Mouse (Mus musculus) kidney, adult 9 months (tissue): ENCODE measurements around the gene Actn4.
"Not testable (repeated sequence)": the region's sequence is repeated elsewhere in the genome, so short reads cannot be mapped to it uniquely, and the experiment has no call there.

Experiments used
- DNase-seq: peaks from one replicate; pipeline ENCODE4 v3.0.0; 2022

The Actn4 gene

GRCm38 (mm10) chr7:28969672-28970394 lies 7.7 kb upstream of the Actn4 start:
- peak; percentile 69 for DNase-seq

DNA sequence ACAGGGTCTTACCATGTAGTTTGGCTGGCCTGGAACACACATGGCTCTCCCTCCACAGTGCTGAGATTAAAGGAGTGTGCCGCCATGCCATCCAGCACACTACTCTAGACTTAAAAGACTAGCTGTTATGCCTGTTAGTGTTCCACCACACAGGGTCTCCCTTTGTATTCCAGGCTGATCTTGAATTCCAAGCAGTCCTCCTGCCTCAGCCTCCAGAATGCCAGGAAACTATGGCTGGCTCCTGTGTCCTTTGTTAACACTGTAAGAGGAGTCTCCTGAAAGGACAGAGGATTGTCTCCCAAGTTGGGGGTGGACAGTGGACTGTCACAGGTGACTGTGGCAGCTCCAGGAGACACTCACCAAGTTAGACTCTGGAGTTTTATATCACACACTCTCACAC lies 7.1 kb upstream of the Actn4 start:
- DNase-seq: no peak

DNA sequence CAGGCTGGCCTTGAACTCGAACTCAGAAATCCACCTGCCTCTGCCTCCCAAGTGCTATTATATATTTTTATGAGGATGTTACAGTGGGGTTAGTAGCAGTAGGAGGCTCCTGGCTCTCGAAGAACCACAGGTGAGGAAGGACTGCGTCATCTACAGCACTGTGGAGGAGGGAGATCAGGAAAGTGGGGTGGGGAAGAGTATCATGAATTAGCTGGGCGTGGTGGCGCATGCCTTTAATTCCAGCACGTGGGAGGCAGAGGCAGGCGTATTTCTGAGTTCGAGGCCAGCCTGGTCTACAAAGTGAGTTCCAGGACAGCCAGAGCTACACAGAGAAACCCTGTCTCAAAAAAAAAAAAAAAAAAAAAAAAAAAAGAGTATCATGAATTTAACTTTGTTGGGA lies 6.0 kb upstream of the Actn4 start:
- DNase-seq: not testable (repeated sequence)

DNA sequence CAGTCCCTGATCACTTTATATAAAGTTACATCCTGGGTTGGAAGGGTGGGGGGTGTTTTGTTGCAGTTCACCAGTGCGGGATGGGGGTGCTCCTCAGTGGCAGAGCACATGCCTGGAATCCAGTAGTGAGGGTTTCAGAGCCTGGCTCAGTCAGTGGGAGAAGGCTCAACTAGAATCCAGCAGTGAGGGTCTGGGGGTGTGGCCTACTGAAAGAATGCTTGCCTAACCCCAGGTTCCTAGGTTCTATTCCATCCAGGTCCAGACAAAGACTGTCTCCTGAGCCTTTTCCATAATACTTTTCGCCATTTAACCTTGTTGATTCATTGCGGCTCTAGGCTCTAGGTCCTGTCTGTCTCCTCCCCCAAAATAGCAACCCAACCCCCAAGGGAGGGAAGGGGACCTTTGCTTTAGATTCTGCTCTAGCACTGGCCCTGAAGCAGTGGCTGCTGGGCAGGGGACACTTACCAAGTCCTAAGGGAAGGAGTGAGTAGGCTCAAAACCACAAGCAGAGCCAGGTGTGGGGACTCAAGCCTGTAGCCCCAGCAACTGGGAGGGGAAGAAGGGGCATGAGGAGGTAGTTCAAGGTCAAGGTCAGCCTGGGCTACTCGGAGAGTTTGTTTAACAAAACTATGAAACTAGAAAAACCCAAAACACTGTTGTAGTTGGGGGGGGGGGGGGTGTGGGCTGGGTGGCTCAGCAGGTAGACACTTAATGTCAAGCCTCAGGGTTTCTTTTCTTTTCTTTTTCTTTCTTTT lies 4.8 kb upstream of the Actn4 start:
- DNase-seq: peak; percentile 12

DNA sequence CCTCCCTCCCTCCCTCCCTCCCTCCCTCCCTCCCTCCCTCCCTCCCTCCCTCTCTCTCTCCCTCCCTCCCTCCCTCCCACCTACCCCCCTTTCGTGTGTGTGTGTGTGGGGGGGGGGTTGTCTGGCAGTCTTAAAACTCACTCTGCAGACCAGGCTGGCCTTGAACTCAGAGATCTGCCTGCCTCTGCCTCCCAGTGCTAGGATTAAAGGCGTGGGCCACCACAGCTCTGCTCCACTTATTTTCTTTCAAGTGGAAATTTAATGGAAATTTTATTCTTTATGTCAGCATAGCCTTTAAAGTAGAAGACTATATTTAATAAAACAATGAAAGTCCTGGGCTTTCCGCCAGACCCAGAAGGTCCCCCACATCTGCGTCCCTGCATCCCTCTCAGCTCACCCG lies 4.0 kb upstream of the Actn4 start:
- no peak for DNase-seq

- DNase-seq: no peak
These were observed 3.3 kb upstream of the Actn4 start for GRCm38 (mm10) chr7:28965346-28965840.

- no peak for DNase-seq
These were observed 1.3 kb upstream of the Actn4 start for GRCm38 (mm10) chr7:28963399-28963923.

DNA sequence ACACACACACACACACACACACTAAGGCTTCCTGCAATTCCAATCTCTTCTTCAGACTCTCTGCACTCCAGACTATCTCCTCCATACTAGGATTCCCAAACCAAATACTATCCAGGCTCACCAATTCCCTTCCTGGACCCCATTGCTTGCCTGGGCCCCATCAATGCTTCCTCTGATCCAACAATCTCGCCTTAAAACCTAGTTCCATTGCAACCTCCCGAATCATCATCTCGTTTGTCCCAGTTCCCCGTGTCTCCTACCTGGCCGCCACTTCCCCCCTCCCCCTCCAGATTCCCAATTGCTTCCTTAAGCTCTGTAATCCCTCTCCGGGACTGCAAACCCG lies 585 bp downstream of the Actn4 start:
- no peak for DNase-seq

DNA sequence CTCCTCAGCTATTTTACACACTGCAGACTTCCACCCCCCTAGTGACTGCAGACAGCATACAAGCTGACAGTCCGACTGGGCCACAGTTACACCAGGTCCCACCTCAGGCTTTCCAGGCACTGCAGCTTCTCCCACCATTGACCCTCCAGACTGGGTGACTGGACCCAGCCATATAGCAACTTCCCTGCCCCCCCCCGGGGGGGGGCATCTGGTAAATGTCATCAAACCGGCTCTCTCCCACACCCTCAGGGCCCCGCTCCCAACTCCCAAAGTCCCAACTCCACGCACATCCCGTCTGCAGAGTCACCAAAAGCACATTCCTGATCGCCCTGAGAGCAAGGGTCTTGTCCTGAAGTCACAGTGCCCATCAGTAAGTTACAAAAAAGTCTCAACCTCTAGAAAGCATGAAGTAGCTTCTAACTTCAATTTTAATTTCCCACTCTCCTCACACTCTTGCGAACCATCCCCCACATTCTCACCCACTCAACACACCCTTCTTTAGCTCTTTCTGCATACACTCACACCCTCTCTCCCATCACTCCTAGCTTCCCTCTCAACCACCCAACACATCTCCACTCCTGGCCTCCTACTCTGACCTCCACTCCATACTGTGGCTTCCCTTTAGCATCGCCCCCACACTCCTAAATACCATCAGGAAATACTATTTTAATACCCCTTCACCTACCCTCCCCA lies 1.6 kb downstream of the Actn4 start:
- DNase-seq: no peak

GRCm38 (mm10) chr7:28959505-28960045 lies 2.6 kb downstream of the Actn4 start:
- no peak for DNase-seq

DNA sequence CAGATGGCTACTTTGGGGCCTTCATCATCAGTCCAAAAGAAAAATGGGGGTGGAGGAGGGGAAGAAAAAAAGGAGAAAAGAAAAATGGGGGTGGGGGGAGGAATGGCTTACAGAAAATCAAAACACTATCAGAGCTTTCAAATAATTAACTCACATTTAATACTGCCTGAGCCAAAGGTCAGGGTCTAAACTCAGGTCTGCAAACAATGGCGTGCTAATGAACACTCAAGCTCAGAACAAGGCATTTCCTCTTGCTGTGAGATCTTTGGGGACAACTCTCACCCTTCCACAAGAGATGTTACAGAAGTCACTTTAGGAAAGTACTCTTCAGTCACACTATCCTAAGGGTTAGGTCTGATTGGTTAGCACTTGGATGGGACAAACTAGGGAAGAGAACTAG lies 3.4 kb downstream of the Actn4 start:
- peak; percentile 75 for DNase-seq

GRCm38 (mm10) chr7:28957997-28958725 lies 4.0 kb downstream of the Actn4 start:
- no peak for DNase-seq

DNA sequence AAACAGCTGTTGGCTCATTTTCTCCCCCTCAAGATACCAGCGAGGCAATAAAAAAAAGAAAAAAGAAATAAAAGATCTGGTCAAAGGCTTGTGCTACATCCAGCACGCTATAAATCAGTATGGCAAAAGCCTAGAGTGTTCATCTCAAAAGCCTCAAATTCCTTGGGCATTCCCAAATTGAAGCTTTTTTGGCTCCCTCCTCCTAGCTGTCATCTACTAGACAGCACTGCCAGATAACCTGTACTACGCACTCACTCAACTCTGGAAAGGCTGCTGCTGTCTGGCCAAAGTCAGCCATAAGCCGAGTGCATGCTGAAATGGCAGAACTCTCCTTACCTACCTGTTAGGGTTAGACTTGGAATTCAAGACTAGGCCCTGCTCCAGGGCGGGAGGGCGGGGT lies 4.9 kb downstream of the Actn4 start:
- DNase-seq: no peak

DNA sequence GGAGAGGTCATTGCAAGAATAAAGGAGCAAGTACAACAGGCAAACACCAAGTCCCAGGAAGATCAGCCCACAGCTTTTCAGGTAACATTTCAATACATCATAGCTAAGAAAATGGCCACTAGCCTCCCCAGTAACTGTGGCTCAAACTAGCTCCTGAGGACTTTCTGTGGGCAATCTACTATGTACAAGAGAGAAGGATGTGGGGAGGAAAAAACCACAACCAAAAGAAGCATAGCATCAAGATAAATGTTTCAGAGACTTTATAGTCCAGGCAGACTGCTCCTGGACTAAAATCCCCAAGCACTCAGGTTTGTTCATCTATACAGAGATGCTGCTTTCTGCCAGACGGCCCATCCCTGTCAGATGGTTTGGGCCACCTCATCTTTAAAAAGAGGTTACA lies 5.9 kb downstream of the Actn4 start:
- DNase-seq: no peak

- no peak for DNase-seq
These were observed 6.7 kb downstream of the Actn4 start for GRCm38 (mm10) chr7:28955295-28955897.

- no peak for DNase-seq
These were observed 7.4 kb downstream of the Actn4 start for GRCm38 (mm10) chr7:28954773-28955172.

- no peak for DNase-seq
These were observed 8.4 kb downstream of the Actn4 start for GRCm38 (mm10) chr7:28953476-28954376.

DNA sequence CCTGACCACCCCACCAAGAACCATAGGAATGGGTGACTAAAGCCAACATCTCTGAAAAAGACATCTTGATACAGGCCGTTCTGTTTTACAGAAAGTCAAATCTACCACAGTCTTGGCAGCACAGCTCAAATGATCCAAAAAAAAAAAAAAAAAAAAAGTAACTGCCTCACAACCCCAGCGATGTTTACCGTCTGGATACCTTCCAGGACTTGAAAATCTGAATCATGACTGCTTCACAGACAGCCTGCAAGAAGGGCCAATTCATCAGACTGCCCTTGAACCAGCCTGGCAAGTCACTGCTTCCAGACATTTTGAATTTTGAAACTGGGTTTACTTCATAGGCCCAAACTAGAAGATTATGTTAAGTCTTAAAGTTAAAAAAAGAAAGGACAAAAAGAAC lies 9.4 kb downstream of the Actn4 start:
- DNase-seq: no peak

DNA sequence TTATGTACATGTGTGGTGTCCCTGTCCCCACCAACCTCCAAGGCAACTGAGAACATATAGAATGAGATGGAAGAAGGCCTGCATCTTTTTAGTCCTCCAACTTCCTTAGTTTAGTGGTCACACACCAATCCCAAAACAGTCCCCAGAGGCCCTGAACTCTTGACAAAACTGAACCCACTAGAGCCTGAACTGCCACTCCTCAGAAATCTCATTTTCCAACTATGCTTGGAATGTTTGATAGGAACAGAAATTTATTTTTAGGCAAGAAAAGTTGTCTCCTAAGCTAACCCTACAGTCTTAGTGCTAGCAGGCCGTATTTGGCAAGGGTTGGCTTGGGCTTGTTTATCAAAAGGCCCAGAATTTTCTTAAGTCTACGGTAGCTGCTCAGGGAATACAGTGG lies 10.4 kb downstream of the Actn4 start:
- DNase-seq: no peak

DNA sequence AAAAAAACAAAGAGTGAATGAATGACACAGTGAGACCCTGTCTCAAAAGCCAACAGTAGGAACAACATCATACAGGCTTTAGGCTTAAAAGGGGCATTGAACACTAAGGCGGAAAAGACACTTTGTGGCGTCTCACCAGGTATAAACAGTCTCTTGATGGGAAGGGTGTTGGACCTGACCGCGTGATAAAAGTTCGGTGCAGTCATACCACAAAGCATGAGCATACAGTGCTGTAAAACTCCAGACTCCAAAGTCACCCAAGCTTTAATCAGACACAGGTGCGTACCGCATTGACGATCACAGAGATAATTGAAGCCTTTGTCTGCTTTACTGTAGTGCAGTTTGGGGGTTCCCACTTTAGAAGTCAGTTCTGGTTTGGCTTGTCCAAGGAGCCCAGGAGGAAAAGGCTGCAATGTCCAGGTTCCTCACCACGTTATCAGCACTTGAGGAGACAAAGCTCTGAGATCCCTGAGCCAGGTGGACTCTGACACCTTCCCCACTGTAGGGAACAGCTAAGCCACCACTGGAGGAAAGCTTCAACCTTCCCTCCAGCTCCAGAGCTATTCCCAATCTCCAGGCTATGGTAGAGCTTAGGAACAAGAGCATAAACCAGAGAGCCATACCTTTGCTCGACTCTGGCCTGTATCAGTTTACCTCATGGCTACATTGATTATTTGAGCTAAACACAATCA lies 11.6 kb downstream of the Actn4 start:
- no peak for DNase-seq
